Mouse (Mus musculus): ENCODE data around the gene Cela3a. TPM values are rescaled to one million over a fixed set of nuclear protein-coding genes. Genes with fewer than 3 reads are reported as not detected.

Gene Cela3a
- polyA plus RNA-seq, 1 experiment from 2014 or later: not detected

DNA sequence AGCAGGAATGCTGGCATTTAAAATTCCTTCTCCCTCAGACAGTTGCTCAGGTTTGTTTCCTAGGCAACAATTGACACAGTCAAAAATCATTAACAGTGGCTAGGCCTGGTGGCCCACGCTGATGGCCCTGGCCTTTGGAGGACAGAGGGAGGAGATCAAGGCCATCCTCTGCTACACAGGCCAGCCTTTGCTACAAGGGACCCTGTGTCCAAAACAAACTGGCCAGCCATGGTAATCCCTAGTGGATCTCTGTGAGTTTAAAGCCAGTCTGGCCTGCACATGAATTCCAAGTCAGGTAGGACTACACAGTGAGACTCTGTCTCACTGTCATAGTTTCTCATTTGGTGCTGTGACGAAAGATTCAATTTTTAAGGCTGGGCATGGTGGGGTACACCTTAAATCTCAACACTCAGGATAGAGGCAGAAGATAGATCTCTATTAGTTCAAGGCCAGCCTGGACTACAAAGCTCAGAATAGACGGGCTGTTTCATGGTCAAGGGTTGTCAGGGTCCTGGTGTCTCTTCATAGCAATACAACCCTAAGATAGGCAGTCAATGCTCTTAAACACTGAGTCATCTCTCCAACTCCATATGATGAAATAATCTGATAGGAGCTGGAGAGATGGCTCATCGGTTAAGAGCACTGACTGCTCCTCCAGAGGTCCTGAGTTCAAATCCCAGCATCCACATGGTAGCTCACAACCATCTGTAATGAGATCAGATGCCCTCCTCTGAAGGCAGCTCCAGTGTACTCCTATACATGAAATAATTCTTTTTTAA, 31.9 kb downstream of the Cela3a start:
- H3K9me3 ChIP-seq (ENCODE audit: control insufficient read depth, low read length): no peaks in the 10 kb centered on the region
- H3K27me3 ChIP-seq (ENCODE audit: control insufficient read depth, insufficient read depth, low read length): no peaks in the 10 kb centered on the region
- no peaks in the 10 kb centered on the region for H3K36me3 ChIP-seq (replicated peaks; ENCODE audit: control insufficient read depth, insufficient read depth)
- H3K27ac ChIP-seq: no peak overlapping the region
- no peak overlapping the region for H3K9ac ChIP-seq
- H3K4me3 ChIP-seq (replicated peaks; ENCODE audit: low read length): no peak overlapping the region
- DNase-seq (ENCODE audit: low spot score): no peak
- no peak overlapping the region for H3K4me2 ChIP-seq (replicated peaks)
- ATAC-seq (ENCODE audit: low FRiP score): no peak
- WGBS: 84% methylated on average over 4 of the region's 4 CpGs
- no peaks in the 10 kb centered on the region for H3K4me1 ChIP-seq (replicated peaks; ENCODE audit: control insufficient read depth, insufficient read depth, low read length)

DNA sequence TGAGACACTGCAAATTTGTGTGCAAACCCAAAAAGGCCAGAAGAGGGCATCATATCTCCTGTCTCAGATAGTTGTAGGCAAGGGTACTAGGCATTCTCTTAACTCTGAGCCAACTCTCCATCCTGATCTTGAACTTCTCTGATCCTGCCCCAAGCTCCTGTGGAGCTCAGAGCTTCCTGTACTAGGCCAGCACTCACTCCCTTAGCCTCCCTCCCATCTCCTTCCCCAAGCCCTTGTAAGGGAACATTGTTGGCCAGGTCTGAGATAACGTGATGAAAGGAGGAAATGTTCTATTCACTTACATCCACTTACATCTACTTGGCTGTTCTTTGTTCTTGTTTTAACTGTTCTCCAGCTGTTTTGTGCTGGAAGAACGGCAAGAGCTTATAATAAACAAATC, 32.8 kb downstream of the Cela3a start:
- no peak overlapping the region for H3K9ac ChIP-seq
- H3K9me3 ChIP-seq (ENCODE audit: control insufficient read depth, low read length): no peaks in the 10 kb centered on the region
- WGBS: 66% methylated on average over 2 of the region's 2 CpGs
- no peaks in the 10 kb centered on the region for H3K36me3 ChIP-seq (replicated peaks; ENCODE audit: control insufficient read depth, insufficient read depth)
- DNase-seq (ENCODE audit: low spot score) (no peak), ATAC-seq (ENCODE audit: low FRiP score) (no peak)
- H3K4me2 ChIP-seq (replicated peaks): no peak overlapping the region
- no peak overlapping the region for H3K27ac ChIP-seq
- no peaks in the 10 kb centered on the region for H3K27me3 ChIP-seq (ENCODE audit: control insufficient read depth, insufficient read depth, low read length)
- no peak overlapping the region for H3K4me3 ChIP-seq (replicated peaks; ENCODE audit: low read length)
- H3K4me1 ChIP-seq (replicated peaks; ENCODE audit: control insufficient read depth, insufficient read depth, low read length): no peaks in the 10 kb centered on the region

DNA sequence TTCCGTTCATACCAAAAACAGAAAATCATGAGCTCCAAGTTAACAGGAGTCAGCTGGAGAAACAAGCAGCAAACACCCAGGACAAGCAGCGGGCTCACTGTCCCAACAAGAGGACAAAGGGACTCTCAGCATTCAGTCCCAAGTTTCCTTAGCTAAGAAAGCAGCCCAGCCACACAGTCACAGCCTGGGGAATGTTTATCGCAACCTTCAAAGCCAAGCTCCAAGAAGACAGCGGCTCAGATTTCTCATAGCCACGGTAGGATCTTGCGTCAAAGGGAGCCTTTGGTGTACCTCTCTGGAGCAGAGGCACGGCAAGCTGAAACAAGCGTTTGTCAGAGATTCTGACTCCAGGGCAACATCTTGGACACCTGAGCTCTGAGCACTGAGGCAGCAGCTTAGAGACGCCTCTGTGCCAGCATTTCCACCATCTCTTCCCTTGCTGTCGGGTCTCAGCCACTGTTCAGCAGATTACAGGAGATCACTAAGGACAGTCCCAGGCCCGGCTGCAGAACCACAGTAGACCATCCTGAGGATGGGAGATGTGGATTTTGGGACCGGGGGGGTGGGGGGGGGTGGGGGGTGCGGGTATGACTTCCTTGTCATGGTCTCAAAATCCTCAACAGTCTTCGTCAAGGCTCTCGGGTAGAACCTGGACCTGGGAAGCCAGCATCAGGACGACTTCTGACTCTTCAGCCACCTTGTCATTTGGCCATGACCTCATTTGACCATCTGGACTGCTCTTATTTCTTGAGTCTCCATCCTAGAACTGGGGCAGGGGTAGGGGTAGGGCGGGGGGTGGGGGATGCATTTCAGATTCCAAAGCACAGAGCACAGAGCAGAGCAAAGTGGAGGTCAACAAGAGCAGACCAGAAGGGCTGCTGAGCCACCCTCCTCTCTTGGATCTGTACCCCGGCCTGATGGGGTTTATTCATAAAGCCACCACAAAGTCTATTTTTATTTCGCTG, 34.0 kb downstream of the Cela3a start:
- 62% methylated on average over 19 of the region's 19 CpGs for WGBS
- H3K36me3 ChIP-seq (replicated peaks; ENCODE audit: control insufficient read depth, insufficient read depth): no peaks in the 10 kb centered on the region
- DNase-seq (ENCODE audit: low spot score) (no peak), ATAC-seq (ENCODE audit: low FRiP score) (no peak)
- H3K4me1 ChIP-seq (replicated peaks; ENCODE audit: control insufficient read depth, insufficient read depth, low read length): no peaks in the 10 kb centered on the region
- no peaks in the 10 kb centered on the region for H3K9me3 ChIP-seq (ENCODE audit: control insufficient read depth, low read length)
- no peak overlapping the region for H3K9ac ChIP-seq
- no peak overlapping the region for H3K27ac ChIP-seq
- H3K4me3 ChIP-seq (replicated peaks; ENCODE audit: low read length): no peak overlapping the region
- no peaks in the 10 kb centered on the region for H3K27me3 ChIP-seq (ENCODE audit: control insufficient read depth, insufficient read depth, low read length)
- no peak overlapping the region for H3K4me2 ChIP-seq (replicated peaks)

DNA sequence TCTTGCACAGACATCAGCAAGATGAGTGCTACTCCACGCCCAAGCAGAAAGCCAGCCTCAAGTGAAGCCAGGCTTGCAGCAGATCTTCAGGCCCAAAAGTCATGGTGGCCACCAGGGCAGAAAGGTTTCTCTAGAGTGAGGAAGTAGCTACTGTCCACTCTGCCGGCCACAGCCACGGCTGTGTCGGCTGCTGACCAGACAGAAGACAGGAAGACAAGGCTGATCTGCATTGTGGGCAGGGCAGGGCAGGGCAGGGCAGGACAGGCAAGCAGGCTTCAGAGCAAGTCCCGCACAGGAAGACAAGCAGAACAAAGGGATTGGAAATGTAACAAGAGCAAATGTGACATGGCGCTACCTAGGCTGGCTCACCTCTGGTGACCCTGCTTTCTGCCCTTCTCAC, 35.9 kb downstream of the Cela3a start:
- H3K36me3 ChIP-seq (replicated peaks; ENCODE audit: control insufficient read depth, insufficient read depth): no peaks in the 10 kb centered on the region
- 0 out of 2 replicates have a peak, but pooled peaks cover 3% of the 10 kb centered on the region for H3K4me1 ChIP-seq (replicated peaks; ENCODE audit: control insufficient read depth, insufficient read depth, low read length)
- WGBS: 51% methylated on average over 6 of the region's 6 CpGs
- no peak overlapping the region for H3K4me2 ChIP-seq (replicated peaks)
- H3K4me3 ChIP-seq (replicated peaks; ENCODE audit: low read length): no peak overlapping the region
- ATAC-seq (ENCODE audit: low FRiP score): no peak
- H3K9ac ChIP-seq: no peak overlapping the region
- H3K27ac ChIP-seq: no peak overlapping the region
- H3K27me3 ChIP-seq (ENCODE audit: control insufficient read depth, insufficient read depth, low read length): no peaks in the 10 kb centered on the region
- no peaks in the 10 kb centered on the region for H3K9me3 ChIP-seq (ENCODE audit: control insufficient read depth, low read length)
- no peak for DNase-seq (ENCODE audit: low spot score)

DNA sequence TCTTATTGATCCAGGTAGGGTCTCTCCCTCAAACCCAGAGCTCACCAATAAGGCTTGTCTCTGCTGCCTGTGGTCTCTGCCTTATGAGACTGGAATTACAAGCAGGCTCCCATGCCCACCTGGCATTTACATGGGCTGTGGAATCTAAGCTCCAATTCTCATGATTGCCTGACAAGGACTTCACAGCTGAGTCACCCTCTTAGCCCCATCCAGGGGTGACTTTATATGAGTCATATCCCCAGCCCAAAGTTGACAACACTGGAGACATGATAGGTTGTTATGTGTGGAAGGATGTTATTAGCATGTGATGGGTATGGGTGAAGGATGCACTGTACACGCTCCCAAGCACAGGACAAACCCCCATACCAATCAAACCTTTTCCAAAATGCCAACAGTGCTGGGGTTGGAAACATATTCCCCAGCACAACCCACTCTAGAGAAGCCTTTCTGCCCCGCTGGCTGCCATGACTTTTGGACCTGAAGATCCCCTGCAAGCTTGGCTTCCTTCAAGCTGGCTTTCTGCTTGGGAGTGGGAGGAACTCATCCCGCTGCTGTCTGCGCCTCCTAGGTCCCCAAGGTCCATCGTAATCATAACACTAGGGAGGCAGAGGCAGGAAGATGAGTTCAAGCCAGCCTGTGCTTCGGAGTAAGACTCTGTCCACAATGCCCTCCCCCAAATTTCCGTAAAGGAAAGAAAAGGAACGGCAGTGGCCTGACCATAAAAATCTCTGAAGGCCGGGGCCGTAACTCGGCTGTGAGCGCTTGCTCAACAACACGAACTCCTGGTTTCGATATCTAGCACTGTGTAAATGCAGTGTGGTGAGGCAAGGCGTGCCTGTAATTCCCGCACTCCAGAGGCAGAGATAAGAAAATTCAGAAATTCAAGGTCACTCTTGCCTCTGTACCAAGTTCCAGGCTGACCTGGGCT, 37.7 kb downstream of the Cela3a start:
- no peak overlapping the region for H3K9ac ChIP-seq
- no peaks in the 10 kb centered on the region for H3K36me3 ChIP-seq (replicated peaks; ENCODE audit: control insufficient read depth, insufficient read depth)
- ATAC-seq (ENCODE audit: low FRiP score) (no peak), DNase-seq (ENCODE audit: low spot score) (no peak)
- 0 out of 2 replicates have a peak, but pooled peaks cover 3% of the 10 kb centered on the region for H3K4me1 ChIP-seq (replicated peaks; ENCODE audit: control insufficient read depth, insufficient read depth, low read length)
- H3K27ac ChIP-seq: no peak overlapping the region
- H3K4me2 ChIP-seq (replicated peaks): no peak overlapping the region
- 91% methylated on average over 16 of the region's 16 CpGs for WGBS
- no peaks in the 10 kb centered on the region for H3K9me3 ChIP-seq (ENCODE audit: control insufficient read depth, low read length)
- no peaks in the 10 kb centered on the region for H3K27me3 ChIP-seq (ENCODE audit: control insufficient read depth, insufficient read depth, low read length)
- no peak overlapping the region for H3K4me3 ChIP-seq (replicated peaks; ENCODE audit: low read length)

DNA sequence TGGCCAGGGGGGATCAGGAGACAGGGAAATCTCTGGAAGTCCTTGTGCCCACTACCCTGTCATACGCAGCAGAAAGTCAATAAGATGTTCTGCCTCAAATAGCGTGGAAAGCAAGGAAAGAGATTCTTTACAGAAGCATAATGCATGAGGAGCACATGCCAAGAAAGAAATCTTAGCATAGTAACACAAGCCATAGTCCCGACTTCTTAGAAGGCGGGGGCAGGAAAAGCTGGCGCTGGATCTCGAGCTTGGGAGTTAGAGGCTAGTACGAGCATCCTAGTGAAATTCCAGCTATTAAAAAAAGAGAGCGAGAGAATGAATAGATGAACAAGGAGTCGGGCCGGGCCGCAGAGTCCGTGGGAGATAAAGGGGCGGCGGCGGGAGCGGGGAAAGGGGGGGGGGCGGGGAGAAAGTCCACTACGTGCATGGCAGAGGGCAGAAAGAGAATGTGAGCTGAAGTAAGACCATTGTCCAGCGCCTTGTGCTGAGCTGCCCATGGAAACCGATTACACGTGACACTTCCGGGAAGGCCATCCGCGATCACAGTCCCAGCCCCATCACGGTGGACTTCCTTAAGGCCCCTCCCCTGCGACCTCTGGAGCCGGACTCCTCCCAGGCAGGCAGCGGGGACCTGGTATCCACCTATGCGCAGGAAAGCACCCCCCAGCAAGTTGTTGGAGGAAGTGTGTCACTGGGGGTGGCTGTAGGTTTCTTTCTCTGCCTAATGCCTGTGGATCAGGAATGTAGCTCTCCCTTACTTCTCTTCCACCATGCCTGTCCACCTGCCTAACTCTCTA, 39.4 kb downstream of the Cela3a start:
- Histone ChIP-seq H3K4me3 (replicated peaks; ENCODE audit: low read length) (peak overlapping the region; percentile 24), H3K4me2 (replicated peaks) (peak overlapping the region; percentile 60), H3K36me3 (replicated peaks; ENCODE audit: control insufficient read depth, insufficient read depth) (no peaks in the 10 kb centered on the region), H3K27me3 (ENCODE audit: control insufficient read depth, insufficient read depth, low read length) (no peaks in the 10 kb centered on the region), H3K9me3 (ENCODE audit: control insufficient read depth, low read length) (no peaks in the 10 kb centered on the region), H3K27ac (no peak overlapping the region), H3K9ac (peak overlapping the region; percentile 49), H3K4me1 (replicated peaks; ENCODE audit: control insufficient read depth, insufficient read depth, low read length) (0 out of 2 replicates have a peak, but pooled peaks cover 3% of the 10 kb centered on the region)
- ATAC-seq (ENCODE audit: low FRiP score) (no peak), DNase-seq (ENCODE audit: low spot score) (peak; percentile 43)
- WGBS: 6% methylated on average over 28 of the region's 29 CpGs

DNA sequence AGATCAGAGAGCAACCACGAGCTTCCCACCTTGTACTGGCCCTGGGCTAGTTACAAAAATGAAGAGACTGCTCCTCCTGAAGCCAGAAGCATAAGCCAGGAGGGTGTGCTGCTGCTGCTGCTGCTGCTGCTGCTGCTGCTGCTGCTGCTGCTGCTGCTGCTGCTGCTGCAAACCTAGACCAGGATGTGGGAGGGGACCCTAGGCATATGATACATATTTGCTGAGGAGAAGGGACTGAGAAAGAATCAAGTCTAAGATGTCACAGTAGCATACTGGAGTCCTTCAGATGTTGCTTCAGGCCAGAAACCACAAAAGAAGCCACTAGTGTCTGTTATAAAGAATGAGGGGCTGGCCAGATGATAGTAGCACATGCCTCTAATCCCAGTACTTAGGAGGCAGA, 41.4 kb downstream of the Cela3a start:
- H3K36me3 ChIP-seq (replicated peaks; ENCODE audit: control insufficient read depth, insufficient read depth): no peaks in the 10 kb centered on the region
- no peak overlapping the region for H3K27ac ChIP-seq
- H3K4me2 ChIP-seq (replicated peaks): no peak overlapping the region
- ATAC-seq (ENCODE audit: low FRiP score) (no peak), DNase-seq (ENCODE audit: low spot score) (no peak)
- WGBS: 48% methylated on average over 1 of the region's 1 CpGs
- H3K4me3 ChIP-seq (replicated peaks; ENCODE audit: low read length): no peak overlapping the region
- H3K27me3 ChIP-seq (ENCODE audit: control insufficient read depth, insufficient read depth, low read length): no peaks in the 10 kb centered on the region
- no peaks in the 10 kb centered on the region for H3K9me3 ChIP-seq (ENCODE audit: control insufficient read depth, low read length)
- 0 out of 2 replicates have a peak, but pooled peaks cover 3% of the 10 kb centered on the region for H3K4me1 ChIP-seq (replicated peaks; ENCODE audit: control insufficient read depth, insufficient read depth, low read length)
- no peak overlapping the region for H3K9ac ChIP-seq

DNA sequence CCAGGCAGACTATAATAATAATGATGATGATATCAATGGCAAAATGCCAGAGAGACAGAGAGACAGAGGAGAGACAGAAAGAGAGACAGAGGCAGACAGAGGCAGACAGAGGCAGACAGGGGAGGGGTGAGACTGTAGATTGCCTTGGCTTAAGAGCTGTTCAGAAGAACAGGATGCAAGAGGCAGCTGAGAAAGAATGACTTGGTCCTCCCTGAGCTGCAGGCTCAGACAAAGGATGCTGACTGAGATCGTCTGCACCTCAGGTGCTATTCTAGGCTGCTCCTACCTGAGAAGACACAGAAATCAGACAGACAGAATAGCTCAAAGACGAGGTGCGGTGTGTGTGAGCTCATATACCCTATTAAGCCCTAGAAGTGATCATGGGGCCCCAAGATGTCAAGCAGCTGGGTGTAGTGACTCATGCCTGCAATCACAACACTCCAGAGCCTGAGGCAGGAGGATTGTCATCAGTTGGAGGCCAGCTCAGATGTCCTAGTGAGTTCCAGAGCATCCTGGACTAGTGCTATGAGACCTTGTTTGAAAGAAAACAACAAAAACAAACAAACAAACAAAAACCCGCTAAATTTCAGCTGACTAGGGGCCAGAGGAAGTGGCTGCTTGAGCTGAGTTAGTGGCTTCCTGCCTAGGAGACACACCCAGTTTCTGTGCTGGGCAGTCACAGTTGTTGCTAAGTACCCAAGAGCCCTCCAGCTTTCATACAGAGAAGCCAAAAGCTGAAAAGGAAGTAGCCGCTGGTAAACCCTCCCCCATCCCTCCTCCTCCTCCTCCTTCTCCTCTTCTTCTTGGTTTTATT, 42.1 kb downstream of the Cela3a start:
- 0 out of 2 replicates have a peak, but pooled peaks cover 3% of the 10 kb centered on the region for H3K4me1 ChIP-seq (replicated peaks; ENCODE audit: control insufficient read depth, insufficient read depth, low read length)
- no peak for ATAC-seq (ENCODE audit: low FRiP score)
- no peak for DNase-seq (ENCODE audit: low spot score)
- no peaks in the 10 kb centered on the region for H3K27me3 ChIP-seq (ENCODE audit: control insufficient read depth, insufficient read depth, low read length)
- no peaks in the 10 kb centered on the region for H3K36me3 ChIP-seq (replicated peaks; ENCODE audit: control insufficient read depth, insufficient read depth)
- no peak overlapping the region for H3K4me2 ChIP-seq (replicated peaks)
- no peak overlapping the region for H3K27ac ChIP-seq
- H3K9me3 ChIP-seq (ENCODE audit: control insufficient read depth, low read length): no peaks in the 10 kb centered on the region
- no peak overlapping the region for H3K4me3 ChIP-seq (replicated peaks; ENCODE audit: low read length)
- H3K9ac ChIP-seq: no peak overlapping the region
- WGBS: 50% methylated on average over 5 of the region's 5 CpGs
